Mouse (Mus musculus) limb, embryonic 11.5 days (tissue): ENCODE data around the gene Foxo3. TPM values are rescaled to one million over a fixed set of nuclear protein-coding genes. Genes with fewer than 3 reads are reported as not detected.
A peak's percentile ranks its signal among the peaks of the same experiment; 100 is the strongest.

Experiments
- ATAC-seq: fragments of 200-750 bp; cut with Nextera tagmentation; 2 replicates; pipeline ENCODE4 v1.8.0; 2017; ENCODE audit warnings: low read depth; ENCODE audit not compliant: insufficient number of reproducible peaks, low FRiP score, low TSS enrichment
- DNase-seq: peaks from one replicate; pipeline ENCODE4 v3.0.0-alpha.2; 2015; ENCODE audit warnings: low spot score
- H3K27ac ChIP-seq: fragments of 300-500 bp; sonication (generic); replicated peaks from 2 replicates; pipeline ENCODE4 v1.5.1; 2014; ENCODE audit warnings: low read depth, mild to moderate bottlenecking, low read length
- H3K27me3 ChIP-seq: fragments of 300-500 bp; sonication (generic); 2 replicates; pipeline ENCODE4 v1.6.1; 2014; ENCODE audit warnings: mild to moderate bottlenecking, low read length, mixed read lengths; ENCODE audit not compliant: control insufficient read depth, insufficient read depth
- H3K36me3 ChIP-seq: fragments of 300-500 bp; sonication (generic); 2 replicates; pipeline ENCODE4 v1.6.1; 2014; ENCODE audit warnings: mild to moderate bottlenecking, low read length, moderate library complexity, mixed read lengths; ENCODE audit not compliant: control insufficient read depth, insufficient read depth
- H3K4me1 ChIP-seq: fragments of 300-500 bp; sonication (generic); 2 replicates; pipeline ENCODE4 v1.6.1; 2014; ENCODE audit warnings: low read length, mixed read lengths; ENCODE audit not compliant: control insufficient read depth, insufficient read depth
- H3K4me2 ChIP-seq: fragments of 300-500 bp; sonication (generic); 2 replicates; pipeline ENCODE4 v1.6.1; 2014; ENCODE audit warnings: low read depth, mild to moderate bottlenecking, moderate library complexity; ENCODE audit not compliant: severe bottlenecking
- H3K4me3 ChIP-seq: fragments of 300-500 bp; sonication (generic); 2 replicates; pipeline ENCODE4 v1.5.1; 2014; ENCODE audit warnings: low read depth, low read length
- H3K9ac ChIP-seq: fragments of 300-500 bp; sonication (generic); 2 replicates; pipeline ENCODE4 v1.6.1; 2014; ENCODE audit warnings: mild to moderate bottlenecking, low read length
- H3K9me3 ChIP-seq: fragments of 300-500 bp; sonication (generic); 2 replicates; pipeline ENCODE4 v1.6.1; 2016; ENCODE audit warnings: low read length; ENCODE audit not compliant: control insufficient read depth
- WGBS: fragments of 180-500 bp; shearing (Covaris S2); extraction: QIAGEN DNeasy Blood & Tissue Kit; methylation state at CpG from one replicate; pipeline ENCODE4 v1.1.7; 2014; 5-methylcytosine and 5-hydroxymethylcytosine counted together
- polyA plus RNA-seq: library from polyadenylated mRNA; unstranded; fragments of >200 nt; fragmentation: Nextera tagmentation; extraction: Ambion mirVana; gene quantifications from 2 replicates; pipeline ENCODE4 v1.2.1, GENCODE M21; 2014

Gene Foxo3
- polyA plus RNA-seq, 1 experiment from 2014 or later, result 6.2 TPM

GRCm38 (mm10) chr10:42300805-42301204, 24.2 kb upstream of the Foxo3 start:
- ATAC-seq (no peak), DNase-seq (no peak)
- H3K27ac ChIP-seq, result no peak overlapping the region
- H3K9ac ChIP-seq, result no peak overlapping the region
- H3K27me3 ChIP-seq, result no peaks in the 10 kb centered on the region
- WGBS, result 63% methylated on average over 4 of the region's 4 CpGs
- no peaks in the 10 kb centered on the region; the same call in 1 of the 2 replicates for H3K9me3 ChIP-seq
- H3K4me3 ChIP-seq, result no peak overlapping the region
- no peaks in the 10 kb centered on the region for H3K36me3 ChIP-seq
- H3K4me2 ChIP-seq, result no peak overlapping the region
- H3K4me1 ChIP-seq, result peaks cover 5% of the 10 kb centered on the region; the same call in 1 of the 2 replicates

DNA sequence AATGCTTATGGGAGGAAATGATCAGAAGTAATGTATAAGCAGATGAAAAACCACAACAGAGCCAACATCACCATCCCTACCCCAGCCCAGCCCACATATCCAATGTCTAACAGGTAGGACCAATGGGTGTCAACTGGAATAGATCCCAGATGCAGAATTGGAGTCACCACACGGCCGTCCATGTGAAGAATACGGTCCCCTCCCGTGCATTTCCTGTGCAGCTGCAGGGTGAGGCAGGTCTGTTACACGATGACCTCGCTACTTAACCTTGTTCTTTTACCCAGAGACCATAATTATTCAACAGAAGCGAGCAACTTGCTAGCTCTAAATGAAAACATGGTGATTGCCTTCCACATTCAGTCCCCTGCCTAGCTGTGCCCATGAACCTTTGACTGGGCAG, 23.4 kb upstream of the Foxo3 start:
- no peaks in the 10 kb centered on the region for H3K36me3 ChIP-seq
- ATAC-seq (no peak), DNase-seq (peak; percentile 35)
- peaks cover 5% of the 10 kb centered on the region; the same call in 1 of the 2 replicates for H3K4me1 ChIP-seq
- WGBS, result 18% methylated on average over 7 of the region's 7 CpGs
- no peak overlapping the region for H3K4me3 ChIP-seq
- no peak overlapping the region for H3K9ac ChIP-seq
- H3K27me3 ChIP-seq, result no peaks in the 10 kb centered on the region
- no peak overlapping the region for H3K4me2 ChIP-seq
- H3K27ac ChIP-seq, result no peak overlapping the region
- no peaks in the 10 kb centered on the region; the same call in 1 of the 2 replicates for H3K9me3 ChIP-seq

DNA sequence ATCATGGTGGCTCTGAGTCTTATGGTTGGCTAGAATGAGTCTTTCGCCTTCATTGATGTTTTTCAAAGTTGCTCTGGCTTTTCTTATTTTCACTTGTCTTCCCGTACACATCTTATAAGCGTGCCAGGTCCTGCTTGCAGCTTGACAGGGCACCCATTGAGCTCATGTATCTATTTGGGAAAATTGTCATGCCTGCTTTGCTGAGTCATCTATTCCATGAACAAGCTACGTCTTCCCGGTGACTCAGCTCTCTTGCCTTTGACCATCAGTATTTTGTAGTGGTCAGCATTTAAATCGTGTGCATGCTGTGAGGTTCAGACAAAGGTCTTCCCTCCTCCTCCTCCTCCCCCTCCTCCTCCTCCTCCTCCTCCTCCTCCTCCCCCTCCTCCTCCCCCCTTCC, 22.9 kb upstream of the Foxo3 start:
- H3K27me3 ChIP-seq, result no peaks in the 10 kb centered on the region
- no peaks in the 10 kb centered on the region; the same call in 1 of the 2 replicates for H3K9me3 ChIP-seq
- H3K4me3 ChIP-seq, result no peak overlapping the region
- 81% methylated on average over 6 of the region's 6 CpGs for WGBS
- H3K27ac ChIP-seq, result no peak overlapping the region
- no peak overlapping the region for H3K9ac ChIP-seq
- DNase-seq (no peak), ATAC-seq (no peak)
- no peak overlapping the region for H3K4me2 ChIP-seq
- peaks cover 5% of the 10 kb centered on the region; the same call in 1 of the 2 replicates for H3K4me1 ChIP-seq
- no peaks in the 10 kb centered on the region for H3K36me3 ChIP-seq

DNA sequence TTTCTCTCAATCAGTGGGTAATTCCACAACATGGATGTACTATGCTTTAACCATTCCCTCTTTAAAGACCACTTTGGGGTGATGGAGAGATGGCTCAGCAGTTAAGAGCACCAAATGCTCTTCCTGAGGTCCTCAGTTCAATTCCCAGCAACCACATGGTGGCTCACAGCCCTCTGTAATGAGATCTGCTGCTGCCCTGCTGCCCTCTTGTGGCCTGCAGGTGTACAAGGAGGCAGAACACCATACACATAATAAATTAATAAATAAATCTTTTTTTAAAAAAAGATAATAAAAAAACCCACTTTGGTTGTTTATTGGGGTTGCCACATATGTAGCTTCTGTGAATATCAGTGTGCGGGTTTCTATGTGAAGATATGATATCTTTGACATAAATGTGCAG, 21.4 kb upstream of the Foxo3 start:
- no peaks in the 10 kb centered on the region for H3K36me3 ChIP-seq
- no peak overlapping the region for H3K9ac ChIP-seq
- WGBS, result 80% methylated on average over 1 of the region's 1 CpGs
- ATAC-seq (no peak), DNase-seq (no peak)
- H3K4me1 ChIP-seq, result peaks cover 5% of the 10 kb centered on the region; the same call in 1 of the 2 replicates
- no peaks in the 10 kb centered on the region; the same call in 1 of the 2 replicates for H3K9me3 ChIP-seq
- H3K4me2 ChIP-seq, result no peak overlapping the region
- no peak overlapping the region for H3K4me3 ChIP-seq
- no peaks in the 10 kb centered on the region for H3K27me3 ChIP-seq
- H3K27ac ChIP-seq, result no peak overlapping the region

DNA sequence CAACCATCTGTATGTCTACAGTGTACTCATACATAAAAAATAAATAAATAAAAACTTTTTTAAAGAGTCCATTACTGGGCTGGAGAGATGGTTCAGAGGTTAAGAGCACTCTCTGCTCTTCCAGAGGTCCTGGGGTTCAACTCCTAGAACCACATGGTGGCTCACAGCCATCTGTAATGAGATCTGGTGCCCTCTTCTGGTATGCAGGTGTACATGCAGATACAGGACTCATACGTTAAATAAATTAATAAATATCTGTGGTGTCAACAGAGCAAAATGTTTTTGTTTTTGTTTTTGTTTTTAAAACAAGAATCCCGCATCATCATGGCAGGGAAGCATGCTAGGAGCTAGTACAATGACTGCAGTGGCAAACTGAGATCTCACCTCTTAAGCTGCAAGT, 20.6 kb upstream of the Foxo3 start:
- H3K9me3 ChIP-seq, result no peaks in the 10 kb centered on the region; the same call in 1 of the 2 replicates
- no peaks in the 10 kb centered on the region for H3K27me3 ChIP-seq
- H3K9ac ChIP-seq, result no peak overlapping the region
- no peak overlapping the region for H3K27ac ChIP-seq
- 76% methylated on average over 2 of the region's 2 CpGs for WGBS
- no peak overlapping the region for H3K4me3 ChIP-seq
- DNase-seq (no peak), ATAC-seq (no peak)
- peaks cover 5% of the 10 kb centered on the region; the same call in 1 of the 2 replicates for H3K4me1 ChIP-seq
- H3K36me3 ChIP-seq, result no peaks in the 10 kb centered on the region
- H3K4me2 ChIP-seq, result no peak overlapping the region

GRCm38 (mm10) chr10:42296559-42296958, 20.0 kb upstream of the Foxo3 start:
- WGBS, result 52% methylated on average over 4 of the region's 4 CpGs
- Histone ChIP-seq H3K27ac (no peak overlapping the region), H3K4me1 (peaks cover 5% of the 10 kb centered on the region; the same call in 1 of the 2 replicates), H3K27me3 (no peaks in the 10 kb centered on the region), H3K36me3 (no peaks in the 10 kb centered on the region), H3K9me3 (no peaks in the 10 kb centered on the region; the same call in 1 of the 2 replicates), H3K9ac (no peak overlapping the region), H3K4me3 (no peak overlapping the region), H3K4me2 (no peak overlapping the region)
- DNase-seq (no peak), ATAC-seq (no peak)

DNA sequence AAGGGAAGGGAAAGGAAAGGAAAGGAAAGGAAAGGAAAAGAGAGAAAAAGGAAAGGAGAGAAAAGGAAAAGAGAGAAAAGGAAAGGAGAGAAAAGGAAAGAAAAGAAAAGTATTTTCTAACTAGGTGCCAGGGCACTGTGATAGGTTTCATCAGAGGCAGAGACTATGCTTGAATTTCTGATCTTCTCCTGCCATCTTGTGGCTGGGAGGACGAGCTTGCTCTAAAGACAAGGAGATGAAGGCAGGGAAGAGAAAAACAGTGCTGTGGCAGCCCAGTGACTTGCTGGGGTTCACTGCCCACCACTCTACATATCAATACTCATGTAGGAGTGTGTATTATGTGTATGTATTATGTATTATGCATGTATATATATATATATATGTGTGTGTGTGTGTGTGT, 18.5 kb upstream of the Foxo3 start:
- H3K27me3 ChIP-seq, result no peaks in the 10 kb centered on the region
- H3K9ac ChIP-seq, result no peak overlapping the region
- no peak overlapping the region for H3K4me2 ChIP-seq
- peaks cover 2% of the 10 kb centered on the region; the same call in 1 of the 2 replicates for H3K4me1 ChIP-seq
- 4% methylated on average over 1 of the region's 1 CpGs for WGBS
- H3K36me3 ChIP-seq, result no peaks in the 10 kb centered on the region
- ATAC-seq (no peak), DNase-seq (peak; percentile 27)
- H3K9me3 ChIP-seq, result no peaks in the 10 kb centered on the region; the same call in 1 of the 2 replicates
- H3K4me3 ChIP-seq, result no peak overlapping the region
- H3K27ac ChIP-seq, result no peak overlapping the region

DNA sequence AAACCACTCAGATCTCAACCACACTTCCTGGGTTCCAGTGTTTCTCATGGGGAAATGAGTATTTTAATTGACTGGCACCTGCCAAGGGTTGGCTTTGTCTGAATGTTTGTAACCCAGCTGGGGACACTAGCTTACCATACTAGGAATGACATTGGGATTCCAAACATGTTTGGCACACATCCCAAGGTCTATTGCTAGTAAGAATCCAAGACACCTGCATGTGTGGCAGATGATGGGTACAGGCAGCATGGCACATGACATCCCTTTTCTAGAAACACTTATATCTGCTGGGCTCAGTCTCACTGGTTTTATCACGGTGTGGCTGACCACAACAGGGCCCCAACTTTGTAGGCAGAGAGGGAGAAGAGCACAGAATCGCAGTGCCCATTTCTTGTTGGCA, 17.8 kb upstream of the Foxo3 start:
- Histone ChIP-seq H3K27me3 (no peaks in the 10 kb centered on the region), H3K4me2 (no peak overlapping the region), H3K4me3 (no peak overlapping the region), H3K36me3 (no peaks in the 10 kb centered on the region), H3K4me1 (no peaks in the 10 kb centered on the region), H3K27ac (no peak overlapping the region), H3K9ac (no peak overlapping the region), H3K9me3 (no peaks in the 10 kb centered on the region; the same call in 1 of the 2 replicates)
- DNase-seq (no peak), ATAC-seq (no peak)
- WGBS, result 72% methylated on average over 2 of the region's 2 CpGs

GRCm38 (mm10) chr10:42293877-42294276, 17.3 kb upstream of the Foxo3 start:
- Histone ChIP-seq H3K27ac (no peak overlapping the region), H3K27me3 (no peaks in the 10 kb centered on the region), H3K36me3 (no peaks in the 10 kb centered on the region), H3K9me3 (no peaks in the 10 kb centered on the region; the same call in 1 of the 2 replicates), H3K4me2 (no peak overlapping the region), H3K4me1 (no peaks in the 10 kb centered on the region), H3K4me3 (no peak overlapping the region), H3K9ac (no peak overlapping the region)
- no peak for DNase-seq
- 75% methylated on average over 4 of the region's 4 CpGs for WGBS
- no peak for ATAC-seq
